7 mouse cellular contexts compared by ENCODE assay signal in genomic region chr17:15371967-15372835, GRCm38 (mm10). TPM values are rescaled to one million over a fixed set of nuclear protein-coding genes. Genes with fewer than 3 reads are reported as not detected.
DNase-seq lines count a peak whose midpoint lies in the region; ATAC-seq and TF ChIP-seq lines count a peak whose summit lies in the region.

No protein-coding gene starts in this region.

- H3K27ac ChIP-seq in forebrain, embryonic 11.5 days (ENCODE audit: low read depth, low read length): peak overlapping the region; percentile 65; the same call in 1 of the 2 replicates
- no peak overlapping the region for H3K27ac ChIP-seq in kidney, embryonic 14.5 days (ENCODE audit: low read depth, low read length)
- H3K27ac ChIP-seq in midbrain, postnatal 0 days (ENCODE audit: low read depth, low read length): no peak overlapping the region

- peaks cover 22% of the 10 kb centered on the region for H3K4me1 ChIP-seq in forebrain, embryonic 11.5 days (replicated peaks; ENCODE audit: control insufficient read depth, insufficient read depth, low read length)
- peaks cover 15% of the 10 kb centered on the region; the same call in 1 of the 2 replicates for H3K4me1 ChIP-seq in kidney, embryonic 14.5 days (ENCODE audit: control insufficient read depth, insufficient read depth, low read length)
- H3K4me1 ChIP-seq in midbrain, postnatal 0 days (ENCODE audit: insufficient read depth, low read length): peaks cover 19% of the 10 kb centered on the region

- peaks cover 33% of the 10 kb centered on the region for H3K36me3 ChIP-seq in forebrain, embryonic 11.5 days (ENCODE audit: control insufficient read depth, insufficient read depth, low read length)
- peaks cover 18% of the 10 kb centered on the region for H3K36me3 ChIP-seq in kidney, embryonic 14.5 days (ENCODE audit: control insufficient read depth, insufficient read depth, low read length)
- peaks cover 31% of the 10 kb centered on the region for H3K36me3 ChIP-seq in midbrain, postnatal 0 days (ENCODE audit: insufficient read depth, low read length)

- TF ChIP-seq CTCF in midbrain, postnatal 0 days (IDR thresholded peaks at IDR 0.05): no peak

- H3K9me3 ChIP-seq in forebrain, embryonic 11.5 days (ENCODE audit: control insufficient read depth, low read length): no peaks in the 10 kb centered on the region
- H3K9me3 ChIP-seq in kidney, embryonic 14.5 days (ENCODE audit: control insufficient read depth, low read length): no peaks in the 10 kb centered on the region
- H3K9me3 ChIP-seq in midbrain, postnatal 0 days (ENCODE audit: low read length): no peaks in the 10 kb centered on the region

- ATAC-seq in forebrain, embryonic 11.5 days (replicated peaks; ENCODE audit: low FRiP score): peak; percentile 49
- no peak for ATAC-seq in kidney, embryonic 14.5 days (ENCODE audit: low FRiP score, low TSS enrichment)
- ATAC-seq in midbrain, postnatal 0 days (ENCODE audit: low FRiP score): no peak
- no peak for ATAC-seq in erythroblast, adult 5-6 weeks (replicated peaks; ENCODE audit: low FRiP score, poor library complexity, severe bottlenecking)

- DNase-seq in embryo, embryonic 10 days (ENCODE audit: low spot score): peak; percentile 66
- DNase-seq in forebrain, embryonic 11.5 days (ENCODE audit: low spot score): peak; percentile 77
- DNase-seq in midbrain, postnatal 0 days (ENCODE audit: low spot score): no peak
- no peak for DNase-seq in cerebellum, postnatal 4 days (ENCODE audit: low spot score in 2 of 2)
- no peak for DNase-seq in cerebellum, adult 11 months

- peaks cover 2% of the 10 kb centered on the region; the same call in 1 of the 2 replicates for H3K27me3 ChIP-seq in forebrain, embryonic 11.5 days (ENCODE audit: control insufficient read depth, insufficient read depth, low read length)
- peaks cover 23% of the 10 kb centered on the region for H3K27me3 ChIP-seq in kidney, embryonic 14.5 days (ENCODE audit: control insufficient read depth, insufficient read depth, low read length)
- H3K27me3 ChIP-seq in midbrain, postnatal 0 days (ENCODE audit: insufficient read depth, low read length): no peaks in the 10 kb centered on the region

- H3K4me3 ChIP-seq in forebrain, embryonic 11.5 days (ENCODE audit: low read depth, low read length): peak overlapping the region; percentile 63
- H3K4me3 ChIP-seq in kidney, embryonic 14.5 days (ENCODE audit: low read length): peak overlapping the region; percentile 64; the same call in 1 of the 2 replicates
- H3K4me3 ChIP-seq in midbrain, postnatal 0 days (ENCODE audit: low read depth, low read length): peak overlapping the region; percentile 73

- peak overlapping the region; percentile 73 for H3K9ac ChIP-seq in forebrain, embryonic 11.5 days (ENCODE audit: low read length)
- H3K9ac ChIP-seq in kidney, embryonic 14.5 days (ENCODE audit: low read depth, low read length): 0 out of 2 replicates have a peak overlapping the region, but pooled peaks have one; percentile 32
- H3K9ac ChIP-seq in midbrain, postnatal 0 days (replicated peaks; ENCODE audit: low read length, poor library complexity, severe bottlenecking): no peak overlapping the region

- WGBS in forebrain, embryonic 11.5 days: 25% methylated on average over 17 of the region's 17 CpGs
- WGBS in kidney, embryonic 14.5 days: 45% methylated on average over 17 of the region's 17 CpGs
- WGBS in midbrain, postnatal 0 days: 24% methylated on average over 17 of the region's 17 CpGs

- peak overlapping the region; percentile 62 for H3K4me2 ChIP-seq in forebrain, embryonic 11.5 days (ENCODE audit: low read depth, low read length, severe bottlenecking)
- H3K4me2 ChIP-seq in kidney, embryonic 14.5 days (replicated peaks; ENCODE audit: low read depth, low read length): peak overlapping the region; percentile 97; the same call in 1 of the 2 replicates
- peak overlapping the region; percentile 92 for H3K4me2 ChIP-seq in midbrain, postnatal 0 days (ENCODE audit: low read depth, low read length, poor library complexity, severe bottlenecking)

RNA-seq across cellular contexts. Expression of gene Dll1, which starts 4.5 kb away (rescaled TPM):
- 84.7 and 97.4 TPM in 2 replicates for polyA plus RNA-seq in forebrain, embryonic 11.5 days (2014; fragmentation: Nextera tagmentation; extraction: Ambion mirVana)
- 16.4 and 24.6 TPM in 2 replicates for polyA plus RNA-seq in kidney, embryonic 14.5 days (2014; fragmentation: Nextera tagmentation; extraction: Ambion mirVana)
- total RNA-seq in midbrain, postnatal 0 days (2014; rRNA removed): 20.9 and 42.7 TPM in 2 replicates
- 10.2 and 11.6 TPM in 2 replicates for polyA plus RNA-seq in midbrain, postnatal 0 days (2015; fragmentation: Nextera tagmentation; extraction: Ambion mirVana)
- total RNA-seq in erythroblast, adult 5-6 weeks (2015; ENCODE audit: low replicate concordance): not detected in 2 replicates
- not detected in 2 replicates for total RNA-seq in erythroblast, adult 5-6 weeks (2017; ENCODE audit: low replicate concordance)

RNA-seq across cellular contexts. Expression of gene Fam120b, which starts 23.8 kb away (rescaled TPM):
- 32.7 and 33.6 TPM in 2 replicates for polyA plus RNA-seq in forebrain, embryonic 11.5 days (2014; fragmentation: Nextera tagmentation; extraction: Ambion mirVana)
- polyA plus RNA-seq in kidney, embryonic 14.5 days (2014; fragmentation: Nextera tagmentation; extraction: Ambion mirVana): 18.8 and 29.4 TPM in 2 replicates
- total RNA-seq in midbrain, postnatal 0 days (2014; rRNA removed): 40.6 TPM in 2 replicates
- polyA plus RNA-seq in midbrain, postnatal 0 days (2015; fragmentation: Nextera tagmentation; extraction: Ambion mirVana): 35.8 and 37.0 TPM in 2 replicates
- 3.3 TPM in 2 replicates for total RNA-seq in erythroblast, adult 5-6 weeks (2015; ENCODE audit: low replicate concordance)
- total RNA-seq in erythroblast, adult 5-6 weeks (2017; ENCODE audit: low replicate concordance): 2.1 and 3.3 TPM in 2 replicates

Comparison
In these comparisons a context has a peak if more than half of its experiments do, and no peak if none do; other contexts are left out.
1. DNase-seq: peak in embryo, embryonic 10 days (single experiment) and forebrain, embryonic 11.5 days (single experiment); none in midbrain, postnatal 0 days (single experiment), cerebellum, postnatal 4 days (0 of 2) and cerebellum, adult 11 months (single experiment).
2. Peak in every context shown above with its lines, with median percentiles within 50 percentile points of each other: H3K4me2 ChIP-seq and H3K4me3 ChIP-seq.